Mouse (Mus musculus) frontal cortex, adult (tissue): ENCODE measurements around the gene Rybp.

ENCODE experiments used
- ATAC-seq: cut with Nextera tagmentation; 2 replicates; pipeline ENCODE4 v1.9.2; 2017; ENCODE audit warnings: mild to moderate bottlenecking, moderate library complexity, mixed read lengths; ENCODE audit not compliant: low TSS enrichment

Rybp gene

GRCm38 (mm10) chr6:100288016-100288729 lies 888 bp upstream of the Rybp start:
- ATAC-seq, result no peak

GRCm38 (mm10) chr6:100286573-100287333 lies 532 bp downstream of the Rybp start:
- peak; percentile 71 for ATAC-seq

GRCm38 (mm10) chr6:100285985-100286572 lies 1.2 kb downstream of the Rybp start:
- ATAC-seq, result no peak

- no peak for ATAC-seq
Measured at GRCm38 (mm10) chr6:100278841-100279240, 8.4 kb downstream of the Rybp start.

GRCm38 (mm10) chr6:100276344-100276743 lies 10.9 kb downstream of the Rybp start:
- no peak for ATAC-seq

- ATAC-seq, result no peak
Measured at GRCm38 (mm10) chr6:100275643-100276042, 11.6 kb downstream of the Rybp start.

- no peak for ATAC-seq
Measured at GRCm38 (mm10) chr6:100273556-100273955, 13.7 kb downstream of the Rybp start.

GRCm38 (mm10) chr6:100271992-100272391 lies 15.3 kb downstream of the Rybp start:
- no peak for ATAC-seq

- ATAC-seq, result no peak
Measured at GRCm38 (mm10) chr6:100270765-100271164, 16.5 kb downstream of the Rybp start.

GRCm38 (mm10) chr6:100259607-100260006 lies 27.7 kb downstream of the Rybp start:
- no peak for ATAC-seq

- no peak for ATAC-seq
Measured at GRCm38 (mm10) chr6:100258278-100258677, 29.0 kb downstream of the Rybp start.

- ATAC-seq, result no peak
Measured at GRCm38 (mm10) chr6:100255411-100255810, 31.9 kb downstream of the Rybp start.

- no peak for ATAC-seq
Measured at GRCm38 (mm10) chr6:100254671-100255070, 32.6 kb downstream of the Rybp start.

GRCm38 (mm10) chr6:100244474-100244873 lies 42.8 kb downstream of the Rybp start:
- ATAC-seq, result no peak

GRCm38 (mm10) chr6:100235036-100235435 lies 52.2 kb downstream of the Rybp start:
- no peak for ATAC-seq

GRCm38 (mm10) chr6:100233522-100233921 lies 53.8 kb downstream of the Rybp start:
- peak; percentile 67; the same call in 1 of the 2 replicates for ATAC-seq

GRCm38 (mm10) chr6:100233061-100233460 lies 54.2 kb downstream of the Rybp start:
- ATAC-seq, result no peak

GRCm38 (mm10) chr6:100226204-100226603 lies 61.1 kb downstream of the Rybp start:
- ATAC-seq, result no peak

- ATAC-seq, result no peak
Measured at GRCm38 (mm10) chr6:100223932-100224331, 63.4 kb downstream of the Rybp start.

GRCm38 (mm10) chr6:100223435-100223834 lies 63.9 kb downstream of the Rybp start:
- ATAC-seq, result no peak

- no peak for ATAC-seq
Measured at GRCm38 (mm10) chr6:100222927-100223326, 64.4 kb downstream of the Rybp start.

GRCm38 (mm10) chr6:100221803-100222202 lies 65.5 kb downstream of the Rybp start:
- no peak for ATAC-seq
